Mouse (Mus musculus) ES-E14 (cell line): Measurements from ENCODE around the gene March5.

Source experiments
- CHD2 ChIP-seq: IDR thresholded peaks from 2 replicates; pipeline ENCODE4 v1.6.1; 2014; ENCODE audit warnings: mild to moderate bottlenecking, low read depth, low read length, inconsistent platforms
- ZNF384 ChIP-seq: IDR thresholded peaks from 2 replicates; pipeline ENCODE4 v1.6.1; 2012; ENCODE audit warnings: low read depth, low read length, inconsistent platforms

DNA sequence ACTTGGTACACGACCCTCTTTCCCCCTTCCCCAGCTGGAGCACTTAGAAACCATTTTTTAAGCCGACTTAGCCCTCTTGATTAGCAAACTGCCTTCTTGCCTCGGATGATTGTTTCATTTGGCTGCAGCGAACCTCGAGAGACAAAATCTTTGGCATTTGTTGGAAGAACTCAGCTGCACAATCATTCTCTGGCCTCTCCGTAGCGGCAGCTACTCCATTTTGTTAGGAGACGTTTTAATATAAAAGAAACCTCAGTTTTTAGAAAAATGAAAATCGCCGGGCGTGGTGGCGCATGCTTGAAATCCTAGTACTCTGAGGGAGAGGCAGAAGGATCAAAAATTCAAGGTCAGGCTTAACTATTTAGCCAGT lies 31.9 kb upstream of the March5 start:
- no peak for TF ChIP-seq ZNF384
- TF ChIP-seq CHD2, result no peak
